Mouse (Mus musculus) ovary, adult 18-20 months (tissue): Measurements from ENCODE around the gene Ly6g5c.
"Not testable (repeated sequence)": the region's sequence is repeated elsewhere in the genome, so short reads cannot be mapped to it uniquely, and the experiment has no call there.

Experiments
- DNase-seq: peaks from one replicate; pipeline ENCODE4 v3.0.0; 2022; ENCODE audit warnings: low spot score, mixed read lengths

Gene Ly6g5c

DNA sequence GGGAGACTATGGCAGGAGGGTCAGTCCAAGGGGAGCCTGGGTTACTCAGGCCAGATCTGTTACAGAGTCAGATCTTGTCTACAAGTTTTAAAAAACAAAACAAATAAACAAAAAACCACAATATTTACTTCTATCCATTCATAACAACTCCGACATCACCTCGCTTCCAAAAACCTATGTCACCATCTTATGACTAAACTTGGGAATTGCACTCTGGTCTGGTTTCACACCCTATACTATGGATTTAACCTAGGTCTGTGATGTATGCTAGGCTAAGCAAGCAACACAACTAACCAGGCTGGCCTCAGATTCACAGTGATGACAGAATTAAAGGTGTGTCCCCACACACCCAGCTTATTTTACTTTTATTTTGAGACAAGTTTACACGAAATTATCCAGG is 1.6 kb upstream of the Ly6g5c start:
- DNase-seq: no peak

- DNase-seq: no peak
Measured at GRCm38 (mm10) chr17:35111774-35112173, 3.7 kb downstream of the Ly6g5c start.

GRCm38 (mm10) chr17:35115046-35116019 is 7.3 kb downstream of the Ly6g5c start, which contains the start of gene Ly6g5b:
Ly6g5b (minus strand) TSS chr17:35115428.
- no peak for DNase-seq

DNA sequence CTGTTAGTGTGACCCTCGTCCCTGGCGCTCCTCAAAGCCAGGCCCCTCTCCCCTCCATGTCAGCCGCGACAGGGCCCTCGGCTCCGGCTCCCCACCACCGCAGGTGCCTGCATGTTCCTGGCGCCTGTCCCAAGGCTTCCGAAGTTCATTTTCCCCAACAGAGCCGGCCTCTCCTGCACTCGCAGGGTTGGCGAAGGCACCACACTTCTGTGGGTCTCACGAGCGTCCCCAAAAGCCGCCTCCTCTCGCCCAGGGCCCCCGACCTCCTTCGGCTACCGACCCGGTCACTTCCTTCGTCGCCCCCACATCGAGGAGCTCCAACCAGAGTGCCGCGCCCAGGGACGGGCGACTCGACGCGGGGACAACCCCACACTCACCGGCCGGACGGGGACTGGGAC is 12.7 kb downstream of the Ly6g5c start:
- no peak for DNase-seq

DNA sequence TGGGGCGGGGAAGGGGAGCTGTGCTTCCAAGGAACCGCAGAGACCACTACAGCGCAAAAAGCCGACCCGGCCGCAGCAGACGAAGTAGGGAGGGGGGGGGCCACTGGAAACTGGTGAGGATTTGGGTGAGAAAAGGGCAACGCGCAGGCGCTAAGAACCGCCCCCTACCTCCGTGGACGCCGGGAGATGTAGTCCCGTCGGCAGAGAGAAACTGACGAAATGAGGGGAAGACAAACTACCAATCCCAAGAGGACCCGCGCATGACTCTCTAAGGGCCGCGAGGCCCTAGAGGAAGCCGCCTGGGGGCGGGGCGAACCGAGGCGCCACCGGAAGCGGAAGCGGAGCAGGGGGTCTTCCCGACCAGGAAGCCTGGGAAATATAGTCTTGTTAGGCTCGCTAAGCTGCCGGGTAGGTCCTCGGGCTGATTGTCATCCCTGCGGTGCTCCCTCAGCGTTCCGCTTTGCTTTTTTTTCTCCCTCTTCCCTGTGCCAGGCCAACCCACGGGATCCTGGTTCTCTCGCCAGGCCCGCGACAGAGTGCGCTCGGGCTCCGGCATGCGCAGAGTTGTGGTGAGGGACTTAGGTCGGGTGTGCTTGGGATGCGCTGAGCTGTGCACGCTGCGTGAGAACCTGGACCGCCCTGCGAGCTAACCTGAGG is 13.2 kb downstream of the Ly6g5c start, which contains the start of gene Gpank1:
TSS of gene Gpank1 (plus strand) at position 313 of the 657 bp plus-strand sequence.
- peak; percentile 98 for DNase-seq

DNA sequence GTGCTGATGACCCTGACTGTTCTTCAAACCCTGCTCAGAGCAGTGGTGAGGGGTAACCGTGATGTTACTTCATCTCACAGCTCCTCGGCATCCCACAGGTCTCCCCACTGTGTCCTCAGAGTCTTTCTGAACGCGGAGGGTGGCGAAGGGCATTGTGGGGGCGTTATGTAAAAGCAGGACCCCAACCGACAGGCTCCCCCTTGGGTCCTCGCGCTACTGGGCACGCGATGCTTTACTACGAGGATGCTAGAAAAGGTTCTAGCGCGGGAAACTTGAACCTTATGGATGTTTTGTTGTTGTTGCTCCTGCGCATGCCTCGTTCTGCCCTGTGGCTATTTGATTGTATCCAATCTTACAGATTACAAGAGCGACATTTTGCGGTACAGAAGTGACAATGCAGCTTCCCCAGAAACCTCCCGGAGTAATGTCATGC is 13.8 kb downstream of the Ly6g5c start, which contains the start of gene Csnk2b:
TSS of gene Csnk2b (minus strand) at position 183 of the 433 bp plus-strand sequence.
- no peak for DNase-seq

- not testable (repeated sequence) for DNase-seq
Measured at GRCm38 (mm10) chr17:35123287-35123686, 15.2 kb downstream of the Ly6g5c start.

- not testable (repeated sequence) for DNase-seq
Measured at GRCm38 (mm10) chr17:35124261-35124896, 16.3 kb downstream of the Ly6g5c start.

- no peak for DNase-seq
Measured at GRCm38 (mm10) chr17:35125081-35125480, 17.0 kb downstream of the Ly6g5c start.

DNA sequence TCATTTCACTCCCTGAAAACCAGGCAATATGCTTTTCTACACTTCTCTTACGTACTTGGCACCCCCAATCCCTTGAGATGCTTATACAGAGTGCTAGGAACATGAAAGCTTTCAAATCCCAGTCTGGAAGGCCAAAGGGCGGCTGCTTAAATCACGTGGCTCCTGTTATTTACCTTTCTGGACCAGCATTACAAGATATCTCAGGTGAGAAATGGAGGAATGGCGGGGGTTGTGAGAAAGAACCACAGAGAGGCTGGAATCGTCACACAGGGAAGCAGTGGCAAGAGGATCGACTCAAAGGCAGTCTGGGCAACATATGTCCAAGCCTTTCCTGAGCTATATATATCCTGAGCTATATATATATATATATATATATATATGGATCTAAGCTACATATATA is 17.5 kb downstream of the Ly6g5c start:
- DNase-seq: no peak

- peak; percentile 60 for DNase-seq
Measured at GRCm38 (mm10) chr17:35126206-35126611, 18.1 kb downstream of the Ly6g5c start, which contains the start of gene D17H6S53E. D17H6S53E (plus strand) TSS chr17:35126373.

GRCm38 (mm10) chr17:35127017-35127416 is 18.9 kb downstream of the Ly6g5c start:
- DNase-seq: no peak

GRCm38 (mm10) chr17:35128996-35129395 is 20.9 kb downstream of the Ly6g5c start:
- no peak for DNase-seq

- DNase-seq: no peak
Measured at GRCm38 (mm10) chr17:35131038-35131437, 23.0 kb downstream of the Ly6g5c start.

DNA sequence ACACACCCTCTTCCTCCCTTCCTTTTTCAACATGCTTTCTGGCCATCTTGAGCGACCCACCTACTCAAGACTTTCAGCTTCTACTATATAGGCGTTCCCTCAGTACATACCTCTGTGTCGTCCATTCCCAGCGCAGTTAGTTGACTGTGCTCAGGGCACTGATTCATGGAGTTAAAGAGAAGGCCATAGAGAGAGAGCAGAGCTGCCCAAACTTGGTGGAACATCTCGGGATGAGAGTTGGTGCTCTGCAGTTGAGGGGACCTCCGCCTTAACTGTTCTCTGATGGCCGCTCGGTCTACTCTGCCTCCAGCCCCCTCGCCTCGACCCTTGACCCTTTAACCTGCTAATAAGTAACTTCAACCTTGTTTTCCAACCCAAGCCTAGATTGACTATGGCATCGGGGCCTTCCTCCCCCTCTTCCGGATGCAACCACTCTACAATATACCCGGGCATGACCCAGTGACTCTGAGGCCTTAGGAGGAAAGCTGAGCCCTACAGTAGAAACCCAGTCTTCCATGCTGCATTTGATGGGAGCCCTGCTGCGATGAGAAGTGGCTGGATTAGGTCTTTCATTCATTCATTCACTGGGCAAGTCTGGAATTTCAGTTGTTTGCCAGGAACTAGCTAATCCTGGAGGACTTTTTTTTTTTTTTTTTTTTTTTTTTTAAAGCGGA is 23.6 kb downstream of the Ly6g5c start, which contains the start of gene Apom:
TSS of gene Apom (minus strand) at position 551 of the 674 bp plus-strand sequence.
- no peak for DNase-seq

GRCm38 (mm10) chr17:35132174-35132560 is 24.1 kb downstream of the Ly6g5c start:
- no peak for DNase-seq

DNA sequence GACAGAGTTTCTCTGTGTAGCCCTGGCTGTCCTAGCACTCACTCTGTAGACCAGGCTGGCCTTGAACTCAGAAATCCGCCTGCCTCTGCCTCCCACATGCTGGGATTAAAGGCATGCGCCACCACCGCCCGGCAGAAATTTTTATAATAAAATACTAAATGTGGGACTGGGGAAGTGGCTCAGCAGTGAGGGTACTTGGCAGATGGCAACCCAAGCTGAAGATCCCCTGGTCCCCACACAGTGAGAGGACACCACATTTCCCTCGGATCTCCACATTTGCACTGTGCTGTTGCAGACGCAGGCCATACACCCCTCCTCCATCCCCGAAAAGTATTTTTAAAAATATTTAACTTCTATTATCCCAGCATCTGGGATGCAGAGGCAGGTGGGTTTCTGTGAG is 25.4 kb downstream of the Ly6g5c start:
- DNase-seq: no peak

DNA sequence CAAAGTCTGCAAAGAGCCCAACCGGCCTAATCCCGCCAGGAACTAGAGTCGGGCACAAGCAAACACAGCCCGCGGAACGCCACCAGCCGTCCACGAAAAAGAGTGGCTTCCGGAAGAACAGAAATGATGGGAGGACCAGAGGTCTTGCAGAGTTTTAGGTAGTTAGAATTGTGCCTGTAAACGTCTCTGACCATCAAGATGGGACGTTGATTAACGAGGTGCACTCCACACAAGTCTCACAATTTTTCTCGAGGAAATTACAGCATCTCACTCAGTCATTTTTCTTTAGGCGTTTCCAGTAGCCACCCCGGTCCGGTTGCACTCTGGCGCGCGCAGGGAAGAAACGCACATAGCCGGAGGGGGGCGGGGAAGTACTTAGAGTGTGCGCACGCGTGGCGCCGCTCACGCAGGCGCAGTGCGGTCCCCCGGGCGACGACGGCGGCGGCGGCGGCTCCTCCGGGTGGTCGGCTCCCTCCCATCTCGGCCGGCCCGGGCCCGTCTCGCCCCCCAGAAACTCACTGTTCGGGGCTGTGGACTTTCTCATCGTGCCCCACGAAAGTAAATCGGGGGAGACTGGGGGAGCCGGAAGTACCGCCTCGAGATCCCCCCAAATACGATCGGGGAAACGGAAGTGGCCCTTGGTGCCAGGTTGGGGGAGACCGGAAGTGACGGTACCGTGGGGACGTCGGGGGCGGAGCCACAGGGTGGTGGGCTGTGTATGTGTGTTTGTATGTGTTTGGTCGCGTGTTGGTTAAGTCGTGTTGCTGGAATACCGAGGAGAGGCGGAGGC is 26.9 kb downstream of the Ly6g5c start, which contains the start of gene Bag6:
TSS of gene Bag6 (plus strand) at position 378 of the 790 bp plus-strand sequence.
- peak; percentile 87 for DNase-seq

DNA sequence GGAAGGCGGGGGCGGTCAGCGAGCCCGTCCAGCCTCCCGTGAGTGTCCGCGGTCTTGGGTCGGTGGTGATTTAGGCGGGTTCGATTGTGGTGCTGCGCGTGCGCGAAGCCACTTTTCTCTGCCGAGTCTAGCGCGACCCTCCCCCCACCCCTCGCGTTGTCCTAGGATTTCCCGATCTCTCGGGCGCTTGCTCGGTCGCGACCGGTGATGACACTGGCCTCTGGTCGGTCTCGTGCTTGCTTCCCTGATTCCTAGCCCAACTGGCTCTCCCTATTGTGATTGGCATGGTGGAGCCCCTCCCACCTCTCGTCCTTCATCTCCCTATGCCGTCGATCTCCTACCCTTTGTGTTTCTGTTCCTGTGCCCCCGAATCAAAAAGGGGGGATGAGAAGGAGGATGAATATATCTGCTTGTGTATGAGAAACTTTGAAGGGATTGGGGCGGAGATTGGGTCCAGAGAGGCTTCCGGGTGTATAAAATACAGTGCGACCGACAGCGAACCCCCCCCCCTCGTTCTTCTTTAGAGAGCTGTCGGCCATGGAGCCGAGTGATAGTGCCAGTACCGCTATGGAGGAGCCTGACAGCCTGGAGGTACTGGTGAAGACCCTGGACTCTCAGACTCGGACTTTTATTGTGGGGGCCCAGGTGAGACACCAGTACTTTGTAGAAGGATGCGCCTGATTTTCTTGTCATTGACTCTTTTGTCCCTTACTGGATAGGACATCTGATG is 27.7 kb downstream of the Ly6g5c start:
- DNase-seq: no peak

DNA sequence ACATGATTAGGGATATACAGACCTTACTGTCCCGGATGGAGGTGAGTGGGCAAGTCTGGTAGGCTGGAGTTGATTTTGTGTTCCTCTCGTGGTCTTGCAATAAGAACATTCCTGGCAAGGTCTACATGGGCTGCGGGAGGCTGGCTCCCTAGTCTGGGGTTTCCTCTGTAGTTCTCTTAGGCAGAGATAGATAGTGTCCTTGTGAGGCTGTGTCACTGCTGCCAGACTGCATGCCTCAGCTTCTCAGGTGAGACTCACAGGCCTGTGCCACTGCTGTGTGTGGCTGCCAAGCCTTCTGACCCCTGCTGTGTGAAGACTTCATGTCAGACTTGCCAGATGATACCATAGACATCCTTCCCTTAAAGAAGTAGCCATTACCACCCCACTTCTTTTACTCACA is 31.2 kb downstream of the Ly6g5c start:
- no peak for DNase-seq
